Mouse (Mus musculus) hindbrain, postnatal 0 days (tissue): Measurements from ENCODE around the gene Scube2. TPM values are rescaled to one million over a fixed set of nuclear protein-coding genes. Genes with fewer than 3 reads are reported as not detected.

ENCODE experiments used
- ATAC-seq: fragments of 200-750 bp; cut with Nextera tagmentation; 2 replicates; pipeline ENCODE4 v1.8.0; 2017; ENCODE audit warnings: mild to moderate bottlenecking, moderate TSS enrichment, moderate library complexity
- DNase-seq: peaks from one replicate; pipeline ENCODE4 v3.0.0-alpha.2; 2015; ENCODE audit warnings: low spot score
- H3K27ac ChIP-seq: fragments of 300-500 bp; sonication (generic); 2 replicates; pipeline ENCODE4 v1.5.1; 2014; ENCODE audit warnings: mild to moderate bottlenecking
- H3K27me3 ChIP-seq: fragments of 300-500 bp; sonication (generic); 2 replicates; pipeline ENCODE4 v1.6.1; 2014; ENCODE audit warnings: low read length, mixed read lengths; ENCODE audit not compliant: insufficient read depth
- H3K36me3 ChIP-seq: fragments of 300-500 bp; sonication (generic); 2 replicates; pipeline ENCODE4 v1.6.1; 2014; ENCODE audit warnings: low read length, mixed read lengths; ENCODE audit not compliant: insufficient read depth
- H3K4me1 ChIP-seq: fragments of 300-500 bp; sonication (generic); 2 replicates; pipeline ENCODE4 v1.6.1; 2014; ENCODE audit warnings: antibody characterized with exemption, low read length, mixed read lengths; ENCODE audit not compliant: insufficient read depth
- H3K4me2 ChIP-seq: fragments of 300-500 bp; sonication (generic); 2 replicates; pipeline ENCODE4 v1.6.1; 2014; ENCODE audit warnings: low read depth, mild to moderate bottlenecking, low read length, moderate library complexity, mixed read lengths
- H3K4me3 ChIP-seq: fragments of 300-500 bp; sonication (generic); 2 replicates; pipeline ENCODE4 v1.5.1; 2014; ENCODE audit warnings: low read length
- H3K9ac ChIP-seq: fragments of 300-500 bp; sonication (generic); replicated peaks from 2 replicates; pipeline ENCODE4 v1.6.1; 2014; ENCODE audit warnings: mild to moderate bottlenecking, low read length, moderate library complexity, mixed read lengths
- H3K9me3 ChIP-seq: fragments of 300-500 bp; sonication (generic); 2 replicates; pipeline ENCODE4 v1.6.1; 2016; ENCODE audit warnings: low read length, mixed read lengths
- CTCF ChIP-seq: IDR thresholded peaks from 2 replicates; pipeline ENCODE4 v1.5.1; 2016; ENCODE audit warnings: antibody characterized with exemption, control low read depth, low read depth
- WGBS: fragments of 180-500 bp; shearing (Covaris S2); extraction: QIAGEN DNeasy Blood & Tissue Kit; methylation state at CpG from one replicate; pipeline ENCODE4 v1.1.7; 2014; 5-methylcytosine and 5-hydroxymethylcytosine counted together
- polyA plus RNA-seq: library from polyadenylated mRNA; unstranded; fragments of >200 nt; fragmentation: Nextera tagmentation; extraction: Ambion mirVana; gene quantifications from 2 replicates; pipeline ENCODE4 v1.2.1, GENCODE M21; 2015
- total RNA-seq: library from RNA; depleted of rRNA; stranded (reverse); fragments of >200 nt; gene quantifications from 2 replicates; pipeline ENCODE4 v1.2.3, GENCODE M21; 2014

The Scube2 gene
- total and polyA plus RNA-seq, 2 experiments from 2014 or later = 4.1 to 6.6 TPM

DNA sequence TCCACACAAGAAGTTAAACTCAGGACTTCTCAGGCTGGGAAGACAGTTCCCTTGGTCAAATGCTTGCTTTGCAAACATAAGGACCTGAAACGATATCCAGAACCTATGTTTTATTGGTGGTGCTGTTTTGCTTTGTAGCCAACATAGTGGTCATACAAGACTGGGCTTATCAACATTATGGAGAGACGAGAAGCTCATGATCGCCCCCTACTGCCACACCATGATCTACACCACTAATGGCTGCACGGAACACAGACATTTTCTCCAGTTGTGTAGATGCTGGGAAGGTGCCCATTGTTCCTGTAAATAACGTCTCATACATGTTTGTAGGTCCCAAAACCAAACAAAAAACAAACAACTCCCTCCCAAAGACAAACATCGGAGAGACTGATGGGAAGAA, 60.6 kb downstream of the Scube2 start:
- H3K9ac ChIP-seq = no peak overlapping the region
- no peak overlapping the region for H3K4me3 ChIP-seq
- DNase-seq (no peak), ATAC-seq (no peak)
- no peaks in the 10 kb centered on the region for H3K9me3 ChIP-seq
- H3K4me1 ChIP-seq = no peaks in the 10 kb centered on the region; the same call in 1 of the 2 replicates
- no peak overlapping the region for H3K4me2 ChIP-seq
- no peaks in the 10 kb centered on the region for H3K36me3 ChIP-seq
- WGBS = 72% methylated on average over 6 of the region's 6 CpGs
- TF ChIP-seq CTCF = peak; percentile 48
- no peak overlapping the region for H3K27ac ChIP-seq
- H3K27me3 ChIP-seq = no peaks in the 10 kb centered on the region

DNA sequence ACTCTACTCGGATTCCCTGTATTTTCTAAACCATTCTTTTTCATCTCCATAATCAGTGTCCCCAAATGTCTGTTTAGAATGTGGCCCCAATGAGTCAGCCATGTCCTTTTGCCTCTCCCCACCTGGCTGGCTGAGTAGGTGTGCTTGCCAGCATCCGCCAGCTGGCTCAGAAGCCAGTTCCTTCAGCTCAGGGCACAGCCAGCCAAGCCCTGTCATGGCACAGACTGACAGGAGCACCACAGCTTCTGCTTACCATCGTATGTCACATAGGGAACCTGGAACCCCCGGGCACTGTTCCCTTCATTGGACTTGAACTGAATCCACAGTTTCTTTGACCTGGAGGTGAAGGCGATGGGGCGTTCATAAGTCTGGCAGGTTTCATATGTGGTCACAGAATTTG, 61.1 kb downstream of the Scube2 start:
- 83% methylated on average over 6 of the region's 6 CpGs for WGBS

DNA sequence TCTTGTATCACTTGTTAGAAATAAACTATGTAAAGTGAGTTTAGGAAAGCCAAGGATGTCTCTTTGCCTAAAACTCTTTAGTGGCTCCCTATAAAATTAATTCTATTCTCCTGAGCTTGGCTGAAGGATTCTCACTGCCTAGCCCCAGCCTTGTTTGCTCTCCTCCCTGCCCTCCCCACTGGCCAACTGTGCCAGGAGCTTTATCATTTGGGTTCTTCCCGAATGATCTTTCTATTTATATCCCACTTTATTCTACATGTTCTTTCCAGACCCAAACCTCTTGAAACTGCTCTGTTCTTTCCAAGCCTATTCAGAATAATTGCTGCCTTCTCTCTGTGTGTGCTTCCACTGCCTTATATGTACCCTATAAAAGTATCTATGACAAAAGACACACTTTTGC, 62.0 kb downstream of the Scube2 start:
- no peak overlapping the region for H3K4me2 ChIP-seq
- H3K36me3 ChIP-seq = no peaks in the 10 kb centered on the region
- H3K9ac ChIP-seq = no peak overlapping the region
- WGBS = 75% methylated on average over 1 of the region's 1 CpGs
- H3K27me3 ChIP-seq = no peaks in the 10 kb centered on the region
- no peak overlapping the region for H3K27ac ChIP-seq
- H3K4me1 ChIP-seq = no peaks in the 10 kb centered on the region; the same call in 1 of the 2 replicates
- H3K9me3 ChIP-seq = no peaks in the 10 kb centered on the region
- DNase-seq (no peak), ATAC-seq (no peak)
- no peak overlapping the region for H3K4me3 ChIP-seq
- TF ChIP-seq CTCF = no peak

More for the DNA sequence above, 61.1 kb downstream of the Scube2 start:
- Histone ChIP-seq H3K27ac (no peak overlapping the region), H3K36me3 (no peaks in the 10 kb centered on the region), H3K4me1 (no peaks in the 10 kb centered on the region; the same call in 1 of the 2 replicates), H3K9ac (no peak overlapping the region), H3K9me3 (no peaks in the 10 kb centered on the region), H3K4me2 (no peak overlapping the region), H3K4me3 (no peak overlapping the region), H3K27me3 (no peaks in the 10 kb centered on the region)
- no peak for ATAC-seq
- TF ChIP-seq CTCF = no peak
- no peak for DNase-seq

DNA sequence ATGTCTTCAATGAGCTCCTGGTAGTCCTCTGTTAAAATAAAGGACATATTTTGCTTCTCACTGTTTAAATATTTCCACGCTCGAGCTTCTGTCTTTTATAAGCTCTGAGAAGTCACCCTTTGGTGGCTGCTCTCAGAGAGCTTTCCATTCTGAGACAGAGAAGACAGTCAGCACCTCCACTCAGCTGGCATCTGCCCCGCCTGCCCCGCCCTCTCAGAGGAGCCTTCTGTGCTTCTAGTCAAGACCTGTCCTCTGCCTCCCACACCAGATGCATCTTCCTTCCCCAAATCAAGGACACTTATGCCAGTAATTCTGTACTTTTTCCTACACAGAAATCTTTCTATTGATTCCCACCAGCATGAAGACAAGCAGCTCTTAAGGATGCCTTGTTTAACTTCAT, 64.9 kb downstream of the Scube2 start:
- no peak for TF ChIP-seq CTCF
- 92% methylated on average over 4 of the region's 4 CpGs for WGBS
- no peaks in the 10 kb centered on the region for H3K36me3 ChIP-seq
- H3K9me3 ChIP-seq = no peaks in the 10 kb centered on the region
- no peak overlapping the region for H3K4me3 ChIP-seq
- ATAC-seq = no peak
- no peaks in the 10 kb centered on the region for H3K27me3 ChIP-seq
- no peak overlapping the region for H3K27ac ChIP-seq
- H3K9ac ChIP-seq = no peak overlapping the region
- DNase-seq = no peak
- H3K4me1 ChIP-seq = no peaks in the 10 kb centered on the region
- H3K4me2 ChIP-seq = no peak overlapping the region

DNA sequence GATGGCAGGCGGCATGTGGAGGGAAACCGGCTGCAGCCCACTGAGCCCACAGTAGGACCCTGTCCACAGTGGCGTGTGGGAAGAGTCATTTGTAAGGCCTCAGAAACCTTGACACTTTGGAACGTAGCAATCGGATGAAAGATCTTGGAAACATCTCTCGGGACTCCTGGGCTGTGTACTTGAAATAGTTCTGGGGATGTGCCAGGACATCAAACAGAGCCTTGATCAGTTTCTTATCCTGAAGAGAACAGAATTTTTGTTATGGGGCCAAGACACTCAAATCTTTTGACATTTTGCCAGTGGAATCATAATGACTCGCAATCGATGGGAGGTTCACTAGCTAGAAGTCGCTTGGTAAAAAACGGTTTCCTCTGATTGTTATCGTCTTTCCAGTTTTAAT, 66.3 kb downstream of the Scube2 start:
- Histone ChIP-seq H3K4me3 (no peak overlapping the region), H3K9ac (no peak overlapping the region), H3K9me3 (no peaks in the 10 kb centered on the region), H3K4me1 (no peaks in the 10 kb centered on the region), H3K36me3 (no peaks in the 10 kb centered on the region), H3K27ac (no peak overlapping the region), H3K27me3 (no peaks in the 10 kb centered on the region), H3K4me2 (no peak overlapping the region)
- no peak for ATAC-seq
- 54% methylated on average over 11 of the region's 11 CpGs for WGBS
- peak; percentile 56 for DNase-seq
- TF ChIP-seq CTCF = no peak

DNA sequence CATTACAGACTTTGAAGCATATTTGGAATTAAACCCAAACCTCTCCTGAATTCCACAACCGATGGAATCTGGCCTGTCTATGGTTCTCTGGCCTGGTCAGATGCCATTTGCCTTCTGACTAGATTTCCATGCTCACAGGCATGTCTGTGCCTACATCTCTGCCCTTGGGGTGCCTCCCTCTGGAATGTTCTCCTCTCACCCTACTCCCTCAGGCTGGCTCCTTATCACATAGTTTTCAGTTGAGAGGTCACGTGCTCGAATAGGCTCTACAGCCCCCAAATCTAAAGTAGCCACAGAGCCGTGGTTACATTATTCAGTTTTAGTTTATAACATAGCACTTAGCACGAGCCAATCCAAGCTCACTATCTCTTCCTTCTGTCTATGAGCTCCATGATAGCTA, 69.9 kb downstream of the Scube2 start:
- Histone ChIP-seq H3K4me1 (no peaks in the 10 kb centered on the region), H3K4me3 (no peak overlapping the region), H3K9me3 (no peaks in the 10 kb centered on the region), H3K27me3 (no peaks in the 10 kb centered on the region), H3K9ac (no peak overlapping the region), H3K27ac (no peak overlapping the region), H3K36me3 (no peaks in the 10 kb centered on the region), H3K4me2 (no peak overlapping the region)
- ATAC-seq (no peak), DNase-seq (no peak)
- no peak for TF ChIP-seq CTCF
- WGBS = 82% methylated on average over 5 of the region's 5 CpGs

DNA sequence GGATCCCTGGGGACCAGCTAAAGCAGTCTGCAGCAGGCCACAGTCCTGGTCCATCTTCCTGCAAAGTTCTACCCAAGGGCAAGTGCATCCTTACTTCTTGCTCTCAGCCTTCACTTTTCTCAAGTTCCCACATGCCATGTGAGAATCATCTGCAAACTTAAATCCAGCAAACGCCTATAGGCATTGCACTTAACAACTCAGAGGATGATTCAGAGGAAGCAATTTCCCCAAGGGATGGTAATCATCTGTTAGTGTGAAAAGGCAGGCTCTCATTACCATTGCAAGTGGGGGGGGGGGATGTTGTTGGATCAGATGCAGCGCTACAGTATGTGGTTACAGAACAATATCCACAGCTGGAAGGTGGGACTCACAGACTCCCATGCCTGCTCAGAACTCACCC, 70.9 kb downstream of the Scube2 start:
- no peak for TF ChIP-seq CTCF
- no peak overlapping the region for H3K4me2 ChIP-seq
- 71% methylated on average over 2 of the region's 2 CpGs for WGBS
- ATAC-seq (no peak), DNase-seq (no peak)
- H3K27me3 ChIP-seq = no peaks in the 10 kb centered on the region
- no peak overlapping the region for H3K9ac ChIP-seq
- no peaks in the 10 kb centered on the region for H3K9me3 ChIP-seq
- H3K36me3 ChIP-seq = no peaks in the 10 kb centered on the region
- H3K4me3 ChIP-seq = no peak overlapping the region
- H3K4me1 ChIP-seq = no peaks in the 10 kb centered on the region
- no peak overlapping the region for H3K27ac ChIP-seq
